Mouse (Mus musculus) E14TG2a.4 (cell line): ENCODE measurements around the gene Slc25a4.

ENCODE experiments used
- CTCF ChIP-seq: conservative IDR thresholded peaks from 2 replicates; pipeline ENCODE4 v1.5.1; 2014; ENCODE audit warnings: low read length
- NANOG ChIP-seq: IDR thresholded peaks from 2 replicates; pipeline ENCODE4 v1.6.1; 2014; ENCODE audit warnings: borderline replicate concordance, low read length, mixed read lengths
- POU5F1 ChIP-seq: IDR thresholded peaks from 2 replicates; pipeline ENCODE4 v1.6.1; 2014; ENCODE audit warnings: low read length, borderline replicate concordance

DNA sequence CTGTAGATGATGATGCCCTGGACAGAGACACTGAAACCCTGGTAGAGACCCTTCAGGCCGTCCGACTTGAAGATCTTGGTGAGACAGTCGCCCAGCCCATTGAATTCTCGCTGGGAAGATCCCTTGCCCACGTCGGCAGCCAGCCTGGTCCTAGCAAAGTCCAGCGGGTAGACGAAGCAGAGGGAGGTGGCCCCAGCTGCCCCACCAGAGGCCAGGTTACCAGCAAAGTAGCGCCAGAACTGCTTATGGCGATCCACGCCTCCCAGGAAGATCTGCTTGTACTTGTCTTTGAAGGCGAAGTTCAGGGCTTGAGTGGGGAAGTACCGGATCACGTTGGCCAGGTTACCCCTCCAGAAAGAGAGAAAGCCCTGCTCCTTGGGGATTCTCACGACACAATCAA lies 2.0 kb downstream of the Slc25a4 start:
- TF ChIP-seq CTCF (no peak), POU5F1 (no peak), NANOG (no peak)
